Mouse (Mus musculus) myocyte (in vitro differentiated cells): ENCODE results near the gene Triobp. TPM values are rescaled to one million over a fixed set of nuclear protein-coding genes. Genes with fewer than 3 reads are reported as not detected.

Experiments used
- H3K27me3 ChIP-seq: one replicate; pipeline ENCODE4 v1.6.1; 2011; ENCODE audit not compliant: control insufficient read depth, insufficient read depth, insufficient read length
- H3K36me3 ChIP-seq: one replicate; pipeline ENCODE4 v1.6.1; 2011; ENCODE audit not compliant: control insufficient read depth, insufficient read depth
- H3K4me2 ChIP-seq: one replicate; pipeline ENCODE4 v1.6.1; 2011; ENCODE audit warnings: low read depth, control low read depth
- H3K4me3 ChIP-seq: one replicate; pipeline ENCODE4 v1.5.1; 2011; ENCODE audit warnings: mild to moderate bottlenecking, control low read depth, moderate library complexity
- H3K79me2 ChIP-seq: one replicate; pipeline ENCODE4 v1.6.1; 2011; ENCODE audit not compliant: control insufficient read depth, insufficient read depth
- H3ac ChIP-seq: one replicate; pipeline ENCODE4 v1.6.1; 2011; ENCODE audit not compliant: control insufficient read depth, insufficient read length
- CEBPB ChIP-seq: IDR thresholded peaks from 2 replicates; pipeline ENCODE4 v1.6.1; 2011; ENCODE audit warnings: mild to moderate bottlenecking, moderate library complexity; ENCODE audit not compliant: poor library complexity, insufficient read depth, severe bottlenecking
- E2F4 ChIP-seq: IDR thresholded peaks from one replicate; pipeline ENCODE4 v1.6.1; 2011; ENCODE audit warnings: mild to moderate bottlenecking, control low read depth, moderate library complexity; ENCODE audit not compliant: insufficient read depth
- MAX ChIP-seq: IDR thresholded peaks from one replicate; pipeline ENCODE4 v1.6.1; 2011; ENCODE audit warnings: low read depth, mild to moderate bottlenecking, control low read depth
- MYOD1 ChIP-seq, 3 experiments: IDR thresholded peaks; one replicate each; pipeline ENCODE4 v1.6.1; 2011; ENCODE audit warnings: control low read depth in 2 of 3, low read depth in 2 of 3, mild to moderate bottlenecking in 2 of 3, moderate library complexity in 1 of 3; ENCODE audit not compliant: insufficient read length in 2 of 3, control insufficient read depth in 1 of 3
- MYOG ChIP-seq, 3 experiments: IDR thresholded peaks; one replicate each; pipeline ENCODE4 v1.6.1; 2011; ENCODE audit warnings: control low read depth in 2 of 3, low read depth in 2 of 3, mild to moderate bottlenecking in 2 of 3; ENCODE audit not compliant: insufficient read length in 2 of 3, control insufficient read depth in 1 of 3, insufficient read depth in 1 of 3
- POLR2A ChIP-seq: IDR thresholded peaks from one replicate; pipeline ENCODE4 v1.6.1; 2011; ENCODE audit warnings: low read depth, mild to moderate bottlenecking, control low read depth, moderate library complexity; ENCODE audit not compliant: insufficient read length
- POLR2AphosphoS2 ChIP-seq: IDR thresholded peaks from one replicate; pipeline ENCODE4 v1.6.1; 2011; ENCODE audit warnings: low read depth, control low read depth; ENCODE audit not compliant: insufficient read length
- REST ChIP-seq: IDR thresholded peaks from one replicate; pipeline ENCODE4 v1.6.1; 2011; ENCODE audit warnings: mild to moderate bottlenecking, control low read depth, moderate library complexity; ENCODE audit not compliant: insufficient read depth, insufficient read length
- SRF ChIP-seq: IDR thresholded peaks from one replicate; pipeline ENCODE4 v1.6.1; 2011; ENCODE audit warnings: low read depth; ENCODE audit not compliant: control insufficient read depth, insufficient read length
- TCF12 ChIP-seq: IDR thresholded peaks from one replicate; pipeline ENCODE4 v1.6.1; 2011; ENCODE audit warnings: mild to moderate bottlenecking, control low read depth; ENCODE audit not compliant: poor library complexity, insufficient read depth, severe bottlenecking
- TCF3 ChIP-seq: IDR thresholded peaks from one replicate; pipeline ENCODE4 v1.6.1; 2011; ENCODE audit warnings: low read depth, control low read depth; ENCODE audit not compliant: insufficient read length
- USF1 ChIP-seq: IDR thresholded peaks from one replicate; pipeline ENCODE4 v1.6.1; 2011; ENCODE audit warnings: low read depth, mild to moderate bottlenecking, control low read depth, moderate library complexity
- polyA plus RNA-seq: library from polyadenylated mRNA; unstranded; fragments of >200 nt; fragmentation: generic; extraction: Trizol; gene quantifications from one replicate; pipeline ENCODE4 v1.2.1, GENCODE M21; 2012; ENCODE audit warnings: missing spikeins

The Triobp gene
- polyA plus RNA-seq, 1 experiment, result 19.9 TPM

- Histone ChIP-seq H3K4me2 (peak overlapping the region; percentile 99), H3K4me3 (peak overlapping the region; percentile 49), H3ac (peak overlapping the region; percentile 21), H3K79me2 (no peaks in the 10 kb centered on the region), H3K36me3 (peaks cover 6% of the 10 kb centered on the region), H3K27me3 (no peaks in the 10 kb centered on the region)
- no peak for TF ChIP-seq MYOG (IDR thresholded peaks at IDR 0.05; ENCODE audit: control insufficient read depth in 1 of 3, insufficient read depth in 1 of 3, insufficient read length in 2 of 3, low read depth in 2 of 3)
Observed at GRCm38 (mm10) chr15:78900585-78901421, 46.7 kb upstream of the Triobp start.

GRCm38 (mm10) chr15:78901422-78901789 lies 46.1 kb upstream of the Triobp start:
- Histone ChIP-seq H3K4me2 (no peak overlapping the region), H3K79me2 (no peaks in the 10 kb centered on the region), H3K4me3 (no peak overlapping the region), H3ac (no peak overlapping the region), H3K27me3 (no peaks in the 10 kb centered on the region), H3K36me3 (peaks cover 9% of the 10 kb centered on the region)
- TF ChIP-seq USF1 (no peak), MYOG (IDR thresholded peaks at IDR 0.05; ENCODE audit: control insufficient read depth in 1 of 3, insufficient read depth in 1 of 3, insufficient read length in 2 of 3, low read depth in 2 of 3) (no peak), SRF (no peak), E2F4 (no peak), REST (no peak), POLR2AphosphoS2 (no peak), CEBPB (no peak), MAX (no peak)

DNA sequence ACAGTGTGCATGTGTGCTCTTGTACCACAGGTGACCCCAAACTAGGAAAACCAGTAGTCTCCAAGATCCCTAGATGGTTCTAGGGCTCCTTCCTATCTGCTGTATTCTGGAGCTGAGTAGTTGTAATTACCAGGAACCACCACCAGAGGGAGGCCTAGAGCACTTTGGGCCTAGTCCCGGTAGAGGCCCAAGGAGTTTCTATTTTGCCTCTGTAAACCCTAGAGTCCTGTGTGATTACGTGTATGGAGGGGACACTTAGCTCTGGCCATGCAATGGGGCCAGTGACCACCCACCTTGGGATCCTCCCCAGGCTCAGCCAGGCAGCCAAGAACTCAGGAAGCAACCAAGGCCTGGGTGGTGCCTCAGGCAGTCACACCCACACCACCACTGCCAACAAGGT lies 44.3 kb upstream of the Triobp start:
- Histone ChIP-seq H3K4me2 (peak overlapping the region; percentile 51), H3ac (no peak overlapping the region), H3K36me3 (peaks cover 13% of the 10 kb centered on the region), H3K27me3 (no peaks in the 10 kb centered on the region), H3K79me2 (no peaks in the 10 kb centered on the region), H3K4me3 (no peak overlapping the region)
- TF ChIP-seq CEBPB (no peak), USF1 (no peak), MAX (no peak), MYOG (IDR thresholded peaks at IDR 0.05; ENCODE audit: control insufficient read depth in 1 of 3, insufficient read depth in 1 of 3, insufficient read length in 2 of 3, low read depth in 2 of 3) (no peak), POLR2A (no peak), SRF (no peak), MYOD1 (IDR thresholded peaks at IDR 0.05; ENCODE audit: control insufficient read depth in 1 of 3, insufficient read length in 2 of 3, low read depth in 2 of 3) (no peak), REST (no peak), POLR2AphosphoS2 (no peak), E2F4 (no peak), TCF12 (no peak), TCF3 (no peak)

- H3K4me2 ChIP-seq, result no peak overlapping the region
- no peaks in the 10 kb centered on the region for H3K79me2 ChIP-seq
- no peaks in the 10 kb centered on the region for H3K27me3 ChIP-seq
- no peak overlapping the region for H3K4me3 ChIP-seq
- H3K36me3 ChIP-seq, result peaks cover 13% of the 10 kb centered on the region
- H3ac ChIP-seq, result no peak overlapping the region
- TF ChIP-seq TCF12 (no peak), CEBPB (no peak), MYOG (IDR thresholded peaks at IDR 0.05; ENCODE audit: control insufficient read depth in 1 of 3, insufficient read depth in 1 of 3, insufficient read length in 2 of 3, low read depth in 2 of 3) (no peak), MYOD1 (IDR thresholded peaks at IDR 0.05; ENCODE audit: control insufficient read depth in 1 of 3, insufficient read length in 2 of 3, low read depth in 2 of 3) (no peak), SRF (no peak), POLR2AphosphoS2 (no peak), TCF3 (no peak), MAX (no peak), REST (no peak), USF1 (no peak)
Observed at GRCm38 (mm10) chr15:78908399-78908798, 39.1 kb upstream of the Triobp start.

DNA sequence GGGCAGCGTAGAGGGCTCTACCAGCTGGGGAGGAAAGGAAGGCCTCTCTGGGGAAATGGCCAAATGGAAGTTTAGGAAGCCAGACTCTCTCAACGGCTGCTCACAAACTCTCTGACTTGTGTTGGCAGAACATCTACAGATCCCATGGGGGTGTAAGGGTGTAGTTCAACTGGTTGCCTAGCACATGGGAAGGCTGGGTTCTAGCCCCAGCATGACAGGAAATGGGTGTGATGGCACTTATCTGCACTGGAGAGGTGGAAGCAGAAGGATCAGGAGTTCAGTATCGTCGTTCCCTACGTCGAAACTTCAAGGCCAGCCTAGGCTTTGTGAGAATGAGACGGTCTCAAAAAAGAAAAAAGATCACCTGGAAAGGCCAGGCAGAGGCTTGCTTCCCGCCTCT lies 38.5 kb upstream of the Triobp start:
- no peaks in the 10 kb centered on the region for H3K27me3 ChIP-seq
- no peak overlapping the region for H3K4me3 ChIP-seq
- TF ChIP-seq MAX (no peak), REST (no peak), TCF3 (no peak), E2F4 (no peak), POLR2AphosphoS2 (no peak), USF1 (no peak), CEBPB (no peak), MYOD1 (IDR thresholded peaks at IDR 0.05; ENCODE audit: control insufficient read depth in 1 of 3, insufficient read length in 2 of 3, low read depth in 2 of 3) (no peak), MYOG (IDR thresholded peaks at IDR 0.05; ENCODE audit: control insufficient read depth in 1 of 3, insufficient read depth in 1 of 3, insufficient read length in 2 of 3, low read depth in 2 of 3) (no peak), POLR2A (no peak), SRF (no peak), TCF12 (no peak)
- peaks cover 13% of the 10 kb centered on the region for H3K36me3 ChIP-seq
- no peak overlapping the region for H3K4me2 ChIP-seq
- H3ac ChIP-seq, result no peak overlapping the region
- no peaks in the 10 kb centered on the region for H3K79me2 ChIP-seq
